Mouse (Mus musculus) T-helper 1 cell (primary cell): ENCODE measurements at regions not wholly inside any gene's neighbourhood (a gene's known extent, or its start where the extent isn't known, plus 50 kb on each side); places are given as distances from the start of the nearest gene placed in this dataset.
"Not testable (repeated sequence)": the region's sequence is repeated elsewhere in the genome, so short reads cannot be mapped to it uniquely, and the experiment has no call there.

Experiments used
- in situ Hi-C: fragments of 300-600 bp; cut with MboI, MseI; formaldehyde crosslinking; loops from one replicate; pipeline ENCODE4 v1.15.1; 2025; ENCODE audit warnings: high pct_unique_total_duplicates

- in situ Hi-C loops: not testable (repeated sequence)
Observed at GRCm38 (mm10) chr16:46811835-46812234, 313.5 kb upstream of the Nectin3 start.

- in situ Hi-C loops: no loop called here
Observed at GRCm38 (mm10) chr16:46807476-46807875, 309.2 kb upstream of the Nectin3 start.

- in situ Hi-C loops: no loop called here
Observed at GRCm38 (mm10) chr16:46776367-46776766, 278.0 kb upstream of the Nectin3 start.

- in situ Hi-C loops: no loop called here
Observed at GRCm38 (mm10) chr16:46769383-46769782, 271.1 kb upstream of the Nectin3 start.

GRCm38 (mm10) chr16:46768376-46768775 lies 270.1 kb upstream of the Nectin3 start:
- in situ Hi-C loops: no loop called here

GRCm38 (mm10) chr16:46735140-46735539 lies 236.8 kb upstream of the Nectin3 start:
- in situ Hi-C loops: no loop called here

- in situ Hi-C loops: no loop called here
Observed at GRCm38 (mm10) chr16:46728424-46728823, 230.1 kb upstream of the Nectin3 start.

- in situ Hi-C loops: no loop called here
Observed at GRCm38 (mm10) chr16:46723660-46724059, 225.3 kb upstream of the Nectin3 start.

GRCm38 (mm10) chr16:46679787-46680186 lies 181.5 kb upstream of the Nectin3 start:
- in situ Hi-C loops: loop anchor here (10.0 kb wide), 1 partner anchor 65 kb away; no protein-coding TSS in a partner anchor

- in situ Hi-C loops: no loop called here
Observed at GRCm38 (mm10) chr16:46669590-46669989, 171.3 kb upstream of the Nectin3 start.

- in situ Hi-C loops: no loop called here
Observed at GRCm38 (mm10) chr16:46665566-46665965, 167.2 kb upstream of the Nectin3 start.

- in situ Hi-C loops: no loop called here
Observed at GRCm38 (mm10) chr16:46663008-46663407, 164.7 kb upstream of the Nectin3 start.

- in situ Hi-C loops: no loop called here
Observed at GRCm38 (mm10) chr16:46655041-46655440, 156.7 kb upstream of the Nectin3 start.

GRCm38 (mm10) chr16:46625807-46626206 lies 127.5 kb upstream of the Nectin3 start:
- in situ Hi-C loops: no loop called here

- in situ Hi-C loops: no loop called here
Observed at GRCm38 (mm10) chr16:46623246-46623645, 124.9 kb upstream of the Nectin3 start.

GRCm38 (mm10) chr16:46619871-46620270 lies 121.5 kb upstream of the Nectin3 start:
- in situ Hi-C loops: no loop called here

GRCm38 (mm10) chr16:46617544-46618335 lies 119.4 kb upstream of the Nectin3 start:
- in situ Hi-C loops: no loop called here

GRCm38 (mm10) chr16:46616606-46617005 lies 118.3 kb upstream of the Nectin3 start:
- in situ Hi-C loops: no loop called here

GRCm38 (mm10) chr16:46613062-46613818 lies 114.9 kb upstream of the Nectin3 start:
- in situ Hi-C loops: no loop called here

- in situ Hi-C loops: no loop called here
Observed at GRCm38 (mm10) chr16:46605879-46606203, 107.5 kb upstream of the Nectin3 start.

- in situ Hi-C loops: no loop called here
Observed at GRCm38 (mm10) chr16:46605001-46605878, 106.9 kb upstream of the Nectin3 start.
